Mouse (Mus musculus): ENCODE results near the gene Angptl7.

Gene Angptl7

GRCm38 (mm10) chr4:148495160-148495559, 5.1 kb downstream of the Angptl7 start:
- DNase-seq (ENCODE audit: low spot score): no peak

GRCm38 (mm10) chr4:148491448-148491847, 8.8 kb downstream of the Angptl7 start:
- DNase-seq (ENCODE audit: low spot score): no peak

GRCm38 (mm10) chr4:148490502-148490901, 9.8 kb downstream of the Angptl7 start:
- peak; percentile 28 for DNase-seq (ENCODE audit: low spot score)

GRCm38 (mm10) chr4:148487841-148488240, 12.4 kb downstream of the Angptl7 start:
- no peak for DNase-seq (ENCODE audit: low spot score)

- no peak for DNase-seq (ENCODE audit: low spot score)
These were observed 15.7 kb downstream of the Angptl7 start for GRCm38 (mm10) chr4:148484511-148484910.

- no peak for DNase-seq (ENCODE audit: low spot score)
These were observed 18.6 kb downstream of the Angptl7 start for GRCm38 (mm10) chr4:148481557-148482168.

- DNase-seq (ENCODE audit: low spot score): no peak
These were observed 20.0 kb downstream of the Angptl7 start for GRCm38 (mm10) chr4:148480245-148480644.

GRCm38 (mm10) chr4:148473496-148473895, 26.8 kb downstream of the Angptl7 start:
- no peak for DNase-seq (ENCODE audit: low spot score)

- DNase-seq (ENCODE audit: low spot score): no peak
These were observed 27.7 kb downstream of the Angptl7 start for GRCm38 (mm10) chr4:148472436-148473174.

GRCm38 (mm10) chr4:148471363-148471806, 28.9 kb downstream of the Angptl7 start:
- DNase-seq (ENCODE audit: low spot score): no peak

- no peak for DNase-seq (ENCODE audit: low spot score)
These were observed 30.6 kb downstream of the Angptl7 start for GRCm38 (mm10) chr4:148469487-148470252.

GRCm38 (mm10) chr4:148468396-148468795, 31.9 kb downstream of the Angptl7 start:
- DNase-seq (ENCODE audit: low spot score): no peak

- no peak for DNase-seq (ENCODE audit: low spot score)
These were observed 33.7 kb downstream of the Angptl7 start for GRCm38 (mm10) chr4:148466511-148467079.

- DNase-seq (ENCODE audit: low spot score): no peak
These were observed 35.4 kb downstream of the Angptl7 start for GRCm38 (mm10) chr4:148464869-148465268.

GRCm38 (mm10) chr4:148464301-148464700, 36.0 kb downstream of the Angptl7 start:
- DNase-seq (ENCODE audit: low spot score): no peak

GRCm38 (mm10) chr4:148463208-148463960, 36.9 kb downstream of the Angptl7 start:
- no peak for DNase-seq (ENCODE audit: low spot score)

- no peak for DNase-seq (ENCODE audit: low spot score)
These were observed 37.5 kb downstream of the Angptl7 start for GRCm38 (mm10) chr4:148462717-148463116.

- no peak for DNase-seq (ENCODE audit: low spot score)
These were observed 38.5 kb downstream of the Angptl7 start for GRCm38 (mm10) chr4:148461772-148462171.

GRCm38 (mm10) chr4:148460656-148461284, 39.5 kb downstream of the Angptl7 start:
- no peak for DNase-seq (ENCODE audit: low spot score)

GRCm38 (mm10) chr4:148455477-148456025, 44.7 kb downstream of the Angptl7 start:
- no peak for DNase-seq (ENCODE audit: low spot score)

GRCm38 (mm10) chr4:148453707-148454106, 46.6 kb downstream of the Angptl7 start:
- DNase-seq (ENCODE audit: low spot score): no peak

Data from ovary, adult 18-20 months (tissue).